ENCODE assay signal across 8 mouse cellular contexts in genomic region chr10:20290467-20290883, GRCm38 (mm10). TPM values are rescaled to one million over a fixed set of nuclear protein-coding genes. Genes with fewer than 3 reads are reported as not detected.
DNase-seq lines count a peak whose midpoint lies in the region; ATAC-seq and TF ChIP-seq lines count a peak whose summit lies in the region.

No protein-coding gene starts in this region.

- no peak overlapping the region for H3K27ac ChIP-seq in forebrain, embryonic 11.5 days (ENCODE audit: low read depth, low read length)
- peak overlapping the region; percentile 5; the same call in 1 of the 2 replicates for H3K27ac ChIP-seq in heart, postnatal 0 days (ENCODE audit: low read depth)
- no peak overlapping the region for H3K27ac ChIP-seq in liver, embryonic 16.5 days (ENCODE audit: low read length)
- H3K27ac ChIP-seq in neural tube, embryonic 13.5 days (replicated peaks), result peak overlapping the region; percentile 30

- H3K36me3 ChIP-seq in E14TG2a.4 (ENCODE audit: insufficient read depth, low read length), result no peaks in the 10 kb centered on the region
- no peaks in the 10 kb centered on the region for H3K36me3 ChIP-seq in forebrain, embryonic 11.5 days (ENCODE audit: control insufficient read depth, insufficient read depth, low read length)
- H3K36me3 ChIP-seq in heart, postnatal 0 days (replicated peaks; ENCODE audit: control insufficient read depth, insufficient read depth, low read length), result no peaks in the 10 kb centered on the region
- no peaks in the 10 kb centered on the region for H3K36me3 ChIP-seq in liver, embryonic 16.5 days (ENCODE audit: control insufficient read depth, insufficient read depth)
- no peaks in the 10 kb centered on the region for H3K36me3 ChIP-seq in neural tube, embryonic 13.5 days

- H3K4me1 ChIP-seq in E14TG2a.4 (replicated peaks; ENCODE audit: low read depth, low read length), result peaks cover 26% of the 10 kb centered on the region
- H3K4me1 ChIP-seq in forebrain, embryonic 11.5 days (replicated peaks; ENCODE audit: control insufficient read depth, insufficient read depth, low read length), result peaks cover 17% of the 10 kb centered on the region
- 0 out of 2 replicates have a peak, but pooled peaks cover 4% of the 10 kb centered on the region for H3K4me1 ChIP-seq in heart, postnatal 0 days (ENCODE audit: control insufficient read depth, insufficient read depth)
- peaks cover 2% of the 10 kb centered on the region; the same call in 1 of the 2 replicates for H3K4me1 ChIP-seq in liver, embryonic 16.5 days (ENCODE audit: control insufficient read depth, low read depth, low read length)
- peaks cover 26% of the 10 kb centered on the region for H3K4me1 ChIP-seq in neural tube, embryonic 13.5 days (replicated peaks)

- peak overlapping the region; percentile 14; the same call in 1 of the 2 replicates for H3K9ac ChIP-seq in forebrain, embryonic 11.5 days (ENCODE audit: low read length)
- H3K9ac ChIP-seq in heart, postnatal 0 days (replicated peaks; ENCODE audit: low read depth, low read length), result no peak overlapping the region
- H3K9ac ChIP-seq in liver, embryonic 16.5 days (ENCODE audit: low read depth, low read length), result no peak overlapping the region
- peak overlapping the region; percentile 62 for H3K9ac ChIP-seq in neural tube, embryonic 13.5 days

- H3K4me3 ChIP-seq in E14TG2a.4 (replicated peaks; ENCODE audit: low read length), result peak overlapping the region; percentile 50
- no peak overlapping the region for H3K4me3 ChIP-seq in forebrain, embryonic 11.5 days (ENCODE audit: low read depth, low read length)
- H3K4me3 ChIP-seq in heart, postnatal 0 days (ENCODE audit: low read depth, low read length), result peak overlapping the region; percentile 28; the same call in 1 of the 2 replicates
- H3K4me3 ChIP-seq in liver, embryonic 16.5 days (ENCODE audit: low read depth, low read length), result peak overlapping the region; percentile 37; the same call in 1 of the 2 replicates
- H3K4me3 ChIP-seq in neural tube, embryonic 13.5 days, result peak overlapping the region; percentile 24

- peaks cover 8% of the 10 kb centered on the region; the same call in 1 of the 2 replicates for H3K9me3 ChIP-seq in E14TG2a.4 (ENCODE audit: low read length)
- H3K9me3 ChIP-seq in forebrain, embryonic 11.5 days (ENCODE audit: control insufficient read depth, low read length), result no peaks in the 10 kb centered on the region
- no peaks in the 10 kb centered on the region for H3K9me3 ChIP-seq in heart, postnatal 0 days (replicated peaks; ENCODE audit: control insufficient read depth, low read length)
- no peaks in the 10 kb centered on the region for H3K9me3 ChIP-seq in liver, embryonic 16.5 days (replicated peaks; ENCODE audit: control insufficient read depth, low read length)
- H3K9me3 ChIP-seq in neural tube, embryonic 13.5 days, result no peaks in the 10 kb centered on the region

- 24% methylated on average over 11 of the region's 11 CpGs for WGBS in forebrain, embryonic 11.5 days
- 8% methylated on average over 11 of the region's 11 CpGs for WGBS in heart, postnatal 0 days
- WGBS in liver, embryonic 16.5 days (ENCODE audit: insufficient replicate concordance), result 12% methylated on average over 11 of the region's 11 CpGs
- WGBS in neural tube, embryonic 13.5 days, result 10% methylated on average over 11 of the region's 11 CpGs

- H3K27me3 ChIP-seq in E14TG2a.4 (ENCODE audit: insufficient read depth, low read length), result no peaks in the 10 kb centered on the region
- no peaks in the 10 kb centered on the region for H3K27me3 ChIP-seq in forebrain, embryonic 11.5 days (ENCODE audit: control insufficient read depth, insufficient read depth, low read length)
- no peaks in the 10 kb centered on the region for H3K27me3 ChIP-seq in heart, postnatal 0 days (ENCODE audit: control insufficient read depth, insufficient read depth, low read length)
- H3K27me3 ChIP-seq in liver, embryonic 16.5 days (ENCODE audit: control insufficient read depth, insufficient read depth, low read depth, low read length), result no peaks in the 10 kb centered on the region
- no peaks in the 10 kb centered on the region for H3K27me3 ChIP-seq in neural tube, embryonic 13.5 days

- peak overlapping the region; percentile 19; the same call in 1 of the 2 replicates for H3K4me2 ChIP-seq in forebrain, embryonic 11.5 days (ENCODE audit: low read depth, low read length, severe bottlenecking)
- H3K4me2 ChIP-seq in heart, postnatal 0 days (ENCODE audit: low read depth, low read length), result peak overlapping the region; percentile 53
- peak overlapping the region; percentile 64 for H3K4me2 ChIP-seq in liver, embryonic 16.5 days (ENCODE audit: low read depth, low read length)
- peak overlapping the region; percentile 51 for H3K4me2 ChIP-seq in neural tube, embryonic 13.5 days

- no peak; the same call in 1 of the 2 replicates for ATAC-seq in forebrain, embryonic 11.5 days (replicated peaks; ENCODE audit: low FRiP score)
- ATAC-seq in heart, postnatal 0 days (ENCODE audit: insufficient read depth, low read depth), result peak; percentile 62
- ATAC-seq in liver, embryonic 16.5 days (ENCODE audit: low read depth), result no peak
- peak; percentile 40 for ATAC-seq in neural tube, embryonic 13.5 days (ENCODE audit: low read depth)

- DNase-seq in c-Kit-positive CD71-negative TER-119-negative erythroid progenitor cells, embryonic 14.5 days (ENCODE audit: low read depth), result peak; percentile 80
- DNase-seq in forebrain, embryonic 11.5 days (ENCODE audit: low spot score), result peak; percentile 88
- peak; percentile 92 for DNase-seq in heart, postnatal 0 days (ENCODE audit: low spot score)
- peak; percentile 82 to 92 for DNase-seq in kidney, postnatal 25 days
- peak; percentile 74 for DNase-seq in telencephalon, adult 2 months (ENCODE audit: low read depth, low spot score)

- TF ChIP-seq EP300 in heart, postnatal 0 days (IDR thresholded peaks at IDR 0.05; ENCODE audit: low read depth), result no peak

- peak; percentile 98 for TF ChIP-seq CTCF in E14TG2a.4 (conservative IDR thresholded peaks at IDR 0.05; ENCODE audit: low read length)
- TF ChIP-seq CTCF in heart, postnatal 0 days (IDR thresholded peaks at IDR 0.05; ENCODE audit: low read depth), result peak; percentile 94

RNA-seq across cellular contexts. Expression of gene Bclaf1, which starts 21.8 kb away (rescaled TPM):
- 185 and 196 TPM in 2 replicates for polyA plus RNA-seq in forebrain, embryonic 11.5 days (2014; fragmentation: Nextera tagmentation; extraction: Ambion mirVana)
- 58.0 and 82.4 TPM in 2 replicates for total RNA-seq in heart, postnatal 0 days (2014; rRNA removed; ENCODE audit: low replicate concordance)
- 45.7 and 50.3 TPM in 2 replicates for polyA plus RNA-seq in heart, postnatal 0 days (2015; fragmentation: Nextera tagmentation; extraction: Ambion mirVana)
- 40.9 and 42.5 TPM in 2 replicates for polyA plus RNA-seq in liver, embryonic 16.5 days (2015; fragmentation: Nextera tagmentation; extraction: Ambion mirVana)
- 111 and 125 TPM in 2 replicates for polyA plus RNA-seq in neural tube, embryonic 13.5 days (2015; fragmentation: Nextera tagmentation; extraction: Ambion mirVana)

RNA-seq across cellular contexts. Expression of gene Mtfr2, which starts 57.1 kb away (rescaled TPM):
- polyA plus RNA-seq in forebrain, embryonic 11.5 days (2014; fragmentation: Nextera tagmentation; extraction: Ambion mirVana), result 2.6 and 3.0 TPM in 2 replicates
- total RNA-seq in heart, postnatal 0 days (2014; rRNA removed; ENCODE audit: low replicate concordance), result 0.15 and 3.7 TPM in 2 replicates
- polyA plus RNA-seq in heart, postnatal 0 days (2015; fragmentation: Nextera tagmentation; extraction: Ambion mirVana), result 0.63 and 0.64 TPM in 2 replicates
- 2.1 and 2.2 TPM in 2 replicates for polyA plus RNA-seq in liver, embryonic 16.5 days (2015; fragmentation: Nextera tagmentation; extraction: Ambion mirVana)
- polyA plus RNA-seq in neural tube, embryonic 13.5 days (2015; fragmentation: Nextera tagmentation; extraction: Ambion mirVana), result 0.36 and 0.42 TPM in 2 replicates

Comparison
In these comparisons a context has a peak if more than half of its experiments do, and no peak if none do; other contexts are left out.
1. ATAC-seq: peak in heart, postnatal 0 days (single experiment) and neural tube, embryonic 13.5 days (single experiment); none in forebrain, embryonic 11.5 days (single experiment) and liver, embryonic 16.5 days (single experiment).
2. H3K27ac ChIP-seq: peak in heart, postnatal 0 days (single experiment) and neural tube, embryonic 13.5 days (single experiment); none in forebrain, embryonic 11.5 days (single experiment) and liver, embryonic 16.5 days (single experiment).
3. H3K9ac ChIP-seq: peak in forebrain, embryonic 11.5 days (single experiment) and neural tube, embryonic 13.5 days (single experiment); none in heart, postnatal 0 days (single experiment) and liver, embryonic 16.5 days (single experiment).
4. Peak in every context shown above with its lines, with median percentiles within 50 percentile points of each other: DNase-seq and H3K4me2 ChIP-seq.